Comparison of ENCODE assay signal across 9 mouse cellular contexts in genomic region chr4:128980890-128981832, GRCm38 (mm10). TPM values are rescaled to one million over a fixed set of nuclear protein-coding genes. Genes with fewer than 3 reads are reported as not detected.
DNase-seq lines count a peak whose midpoint lies in the region; ATAC-seq and TF ChIP-seq lines count a peak whose summit lies in the region.
"Had no signal": no experiment of that assay in that cellular context is flagged by ENCODE, and none has a peak within 500 bp of the region (broad histone marks: within the 10 kb centered on the region; RNA-seq: fewer than 3 reads in every experiment).

No protein-coding gene starts in this region.

- no peak overlapping the region for H3K9ac ChIP-seq in heart, embryonic 16.5 days (ENCODE audit: low read length)
- no peak overlapping the region for H3K9ac ChIP-seq in ES-Bruce4 (ENCODE audit: low read depth, poor library complexity, severe bottlenecking)

- no peak for TF ChIP-seq POLR2A in ES-Bruce4 (IDR thresholded peaks at IDR 0.05; ENCODE audit: insufficient read depth, low read length)

- H3K9me3 ChIP-seq in heart, embryonic 16.5 days (replicated peaks; ENCODE audit: control insufficient read depth, low read length): no peaks in the 10 kb centered on the region; the same call in 1 of the 2 replicates
- no peaks in the 10 kb centered on the region for H3K9me3 ChIP-seq in ES-Bruce4 (replicated peaks; ENCODE audit: control insufficient read depth, insufficient read depth, low read length, poor library complexity, severe bottlenecking)

- peak overlapping the region; percentile 3; the same call in 1 of the 2 replicates for H3K27ac ChIP-seq in heart, embryonic 16.5 days (ENCODE audit: low read length)
- peak overlapping the region; percentile 34 for H3K27ac ChIP-seq in ES-Bruce4 (ENCODE audit: insufficient read depth, low read length)
- H3K27ac ChIP-seq in left cerebral cortex, adult 2 months: no peak overlapping the region

- H3K4me2 ChIP-seq in heart, embryonic 16.5 days (ENCODE audit: low read depth, low read length): no peak overlapping the region

- no peak for DNase-seq in heart, postnatal 14 days
- peak; percentile 27 for DNase-seq in liver
- peak; percentile 50 to 63 for DNase-seq in spleen, postnatal 36 days (ENCODE audit: low spot score in 2 of 2)
- DNase-seq in left cerebral cortex, adult 2 months (ENCODE audit: extremely low spot score in 1 of 2, low spot score in 2 of 2): no peak
- DNase-seq in frontal cortex, postnatal 10 days (ENCODE audit: low spot score in 2 of 2): no peak
- DNase-seq in adrenal gland, adult (ENCODE audit: inconsistent age in 2 of 2, low spot score in 1 of 2): no peak
- DNase-seq: cerebellum, adult 11-12 months had no signal

- 73% methylated on average over 12 of the region's 12 CpGs for WGBS in heart, embryonic 16.5 days

- no peak overlapping the region for H3K4me3 ChIP-seq in heart, embryonic 16.5 days (ENCODE audit: low read length)
- peak overlapping the region; percentile 18 for H3K4me3 ChIP-seq in ES-Bruce4 (ENCODE audit: low read depth, low read length)
- no peak overlapping the region for H3K4me3 ChIP-seq in left cerebral cortex, adult 2 months

- H3K27me3 ChIP-seq in heart, embryonic 16.5 days (ENCODE audit: control insufficient read depth, insufficient read depth, low read length): no peaks in the 10 kb centered on the region
- H3K27me3 ChIP-seq in ES-Bruce4 (ENCODE audit: control insufficient read depth, insufficient read depth, low read length, poor library complexity, severe bottlenecking): no peaks in the 10 kb centered on the region

- intact Hi-C loops in heart, postnatal 14 days (cut with DNase I): no loop called here
- intact Hi-C loops in left cerebral cortex, adult 2 months (cut with DNase I): no loop called here

- no peak for ATAC-seq in heart, embryonic 16.5 days (replicated peaks; ENCODE audit: extremely low read depth, insufficient read depth, low FRiP score)

- no peaks in the 10 kb centered on the region for H3K36me3 ChIP-seq in heart, embryonic 16.5 days (ENCODE audit: control insufficient read depth, insufficient read depth)
- H3K36me3 ChIP-seq in ES-Bruce4 (ENCODE audit: control insufficient read depth, insufficient read depth, low read length, poor library complexity, severe bottlenecking): no peaks in the 10 kb centered on the region

- no peak for TF ChIP-seq EP300 in ES-Bruce4 (IDR thresholded peaks at IDR 0.05; ENCODE audit: insufficient read depth, low read depth, low read length)

- TF ChIP-seq CTCF in ES-Bruce4 (IDR thresholded peaks at IDR 0.05; ENCODE audit: low read depth, low read length): no peak
- TF ChIP-seq CTCF in left cerebral cortex, adult 2 months (IDR thresholded peaks at IDR 0.05): no peak

- peaks cover 5% of the 10 kb centered on the region for H3K4me1 ChIP-seq in heart, embryonic 16.5 days (ENCODE audit: control insufficient read depth, insufficient read depth, low read length)
- H3K4me1 ChIP-seq in ES-Bruce4 (ENCODE audit: control insufficient read depth, insufficient read depth, low read length): peaks cover 6% of the 10 kb centered on the region

RNA-seq across cellular contexts. Expression of gene Ak2, which starts 10.6 kb away (rescaled TPM):
- 166 and 168 TPM in 2 replicates for polyA plus RNA-seq in heart, embryonic 16.5 days (2015; fragmentation: Nextera tagmentation; extraction: Ambion mirVana)
- total RNA-seq in heart, postnatal 14 days (2021): 10 to 100 TPM; 66.0 to 66.7 TPM
- 204 and 208 TPM in 2 replicates for polyA plus RNA-seq in ES-Bruce4 (2011; ENCODE audit: insufficient read depth, insufficient read length, low read depth, missing spikeins)
- total RNA-seq in left cerebral cortex, adult 2 months (2021): 10 to 100 TPM; 25.7 to 30.4 TPM

RNA-seq across cellular contexts. Expression of gene Azin2, which starts 18.9 kb away (rescaled TPM):
- 7.6 and 8.9 TPM in 2 replicates for polyA plus RNA-seq in heart, embryonic 16.5 days (2015; fragmentation: Nextera tagmentation; extraction: Ambion mirVana)
- total RNA-seq in heart, postnatal 14 days (2021): 1 to 10 TPM; 2.5 to 3.2 TPM
- 31.9 and 32.9 TPM in 2 replicates for polyA plus RNA-seq in ES-Bruce4 (2011; ENCODE audit: insufficient read depth, insufficient read length, low read depth, missing spikeins)
- 10 to 100 TPM; 45.2 to 53.2 TPM for total RNA-seq in left cerebral cortex, adult 2 months (2021)

Comparison
In these comparisons a context has a peak if more than half of its experiments do, and no peak if none do; other contexts are left out.
1. DNase-seq: peak in liver (single experiment) and spleen, postnatal 36 days (2 of 2); none in heart, postnatal 14 days (0 of 2), left cerebral cortex, adult 2 months (0 of 2), frontal cortex, postnatal 10 days (0 of 2) and adrenal gland, adult (0 of 2).
2. RNA of gene Azin2, which starts 18.9 kb away (total RNA-seq): 45.2 to 53.2 TPM in left cerebral cortex, adult 2 months; 2.5 to 3.2 TPM in heart, postnatal 14 days; every median in the first group is over 10 times any median in the second.